Mouse (Mus musculus): Measurements from ENCODE around the gene Slc16a5.

DNA sequence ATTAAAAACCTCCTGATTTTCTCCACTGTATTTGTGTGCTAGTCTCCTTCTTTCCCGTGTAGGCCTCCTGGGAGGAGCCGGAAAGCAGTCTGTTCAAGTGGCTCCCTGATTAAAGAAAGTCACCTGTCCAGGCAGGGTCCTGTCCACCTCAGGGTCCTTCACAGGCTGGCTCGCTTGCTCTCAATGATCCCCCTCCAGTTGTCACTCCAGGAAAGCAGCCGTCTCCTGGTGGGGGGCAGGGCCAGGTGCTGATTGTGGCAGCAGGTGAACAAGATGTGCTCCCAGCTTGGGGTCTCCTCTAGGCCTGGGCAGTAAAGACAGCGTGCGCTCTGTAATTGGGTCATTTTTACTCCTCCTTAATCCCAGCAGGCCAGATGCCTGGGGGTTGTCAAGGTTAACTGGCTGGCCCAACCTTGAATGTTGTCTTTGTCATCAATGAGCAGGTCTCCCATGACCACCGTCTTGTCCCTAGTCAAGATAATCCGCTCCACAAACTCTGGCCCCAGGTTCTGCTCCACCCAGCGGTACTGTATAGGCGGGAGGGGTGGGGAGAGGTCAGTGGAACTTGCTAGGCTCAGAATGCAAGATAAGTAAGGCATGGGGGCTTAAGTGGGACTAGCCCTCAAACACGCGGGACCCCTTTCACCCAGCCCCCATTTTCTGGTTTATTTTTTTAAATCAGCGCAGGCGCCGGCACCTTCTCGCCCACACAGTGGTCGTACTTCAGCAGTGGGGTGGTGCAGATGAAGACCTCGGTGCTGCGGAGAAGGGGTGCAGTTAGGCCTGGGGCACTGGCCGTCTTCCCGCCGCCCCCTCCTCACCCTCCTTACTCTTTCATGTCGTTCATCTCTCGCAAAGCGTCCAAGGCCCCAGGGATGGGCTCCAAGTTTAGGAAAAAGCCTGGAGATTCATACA lies 28.4 kb downstream of the Slc16a5 start:
- TF ChIP-seq POLR2A (IDR thresholded peaks at IDR 0.05; ENCODE audit: insufficient read length, low read depth) (no peak), CEBPB (IDR thresholded peaks at IDR 0.05; ENCODE audit: insufficient read depth, poor library complexity, severe bottlenecking) (no peak), E2F4 (IDR thresholded peaks at IDR 0.05; ENCODE audit: insufficient read depth) (no peak), MAX (IDR thresholded peaks at IDR 0.05; ENCODE audit: low read depth) (no peak), POLR2AphosphoS2 (IDR thresholded peaks at IDR 0.05; ENCODE audit: insufficient read length, low read depth) (no peak), USF1 (IDR thresholded peaks at IDR 0.05; ENCODE audit: low read depth) (no peak), MYOD1 (IDR thresholded peaks at IDR 0.05; ENCODE audit: control insufficient read depth in 1 of 3, insufficient read length in 2 of 3, low read depth in 2 of 3) (no peak), TCF12 (IDR thresholded peaks at IDR 0.05; ENCODE audit: insufficient read depth, poor library complexity, severe bottlenecking) (no peak), MYOG (IDR thresholded peaks at IDR 0.05; ENCODE audit: control insufficient read depth in 1 of 3, insufficient read depth in 1 of 3, insufficient read length in 2 of 3, low read depth in 2 of 3) (no peak), TCF3 (IDR thresholded peaks at IDR 0.05; ENCODE audit: insufficient read length, low read depth) (no peak)

Data from myocyte (in vitro differentiated cells).